Mouse (Mus musculus) adrenal gland, postnatal 14 days (tissue): ENCODE data around the gene Sac3d1. TPM values are rescaled to one million over a fixed set of nuclear protein-coding genes. Genes with fewer than 3 reads are reported as not detected.

Experiments used
- DNase-seq: peaks from one replicate; pipeline ENCODE4 v3.0.0; 2021; ENCODE audit warnings: mixed read lengths
- total RNA-seq: library from RNA; stranded (reverse); gene quantifications from 2 replicates; pipeline ENCODE4 v1.2.3, GENCODE M21; 2021

The Sac3d1 gene
- total RNA-seq, 1 experiment from 2014 or later = 12.9 TPM

DNA sequence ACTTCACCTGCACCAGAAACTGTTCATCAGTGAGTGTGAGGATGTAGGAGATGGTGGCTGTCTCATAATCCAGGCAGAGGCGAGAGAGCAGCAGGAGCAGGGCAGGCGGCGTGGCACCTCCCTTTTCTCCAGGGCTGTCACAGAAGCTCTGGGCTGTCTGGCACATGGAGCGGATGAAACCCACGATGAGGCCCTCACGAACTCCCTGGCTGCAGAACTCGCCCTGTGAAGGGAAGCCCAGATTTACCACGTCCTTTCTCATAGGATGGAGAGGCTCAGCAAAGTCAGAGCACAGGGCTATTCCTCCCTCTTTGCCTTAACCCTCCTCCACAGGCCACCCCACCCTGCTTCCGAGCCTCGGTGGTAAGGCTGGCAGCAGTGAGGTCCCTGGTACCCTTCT is 48.6 kb downstream of the Sac3d1 start:
- no peak for DNase-seq

GRCm38 (mm10) chr19:6068951-6069350 is 49.5 kb downstream of the Sac3d1 start:
- no peak for DNase-seq

GRCm38 (mm10) chr19:6067724-6068415 is 50.6 kb downstream of the Sac3d1 start, which contains the start of gene Tm7sf2:
Tm7sf2 (minus strand) TSS chr19:6068373.
- peak; percentile 97 for DNase-seq

- DNase-seq = peak; percentile 92
These were observed 51.3 kb downstream of the Sac3d1 start for GRCm38 (mm10) chr19:6067011-6067723.

- DNase-seq = no peak
These were observed 51.9 kb downstream of the Sac3d1 start for GRCm38 (mm10) chr19:6066571-6066970.

Other genes with a start within 250 kb of the Sac3d1 start
- 26.0 and 34.5 TPM in 2 replicates for gene Frmd8, start 243.4 kb downstream of the Sac3d1 start, total RNA-seq
- gene Slc25a45, start 240.8 kb downstream of the Sac3d1 start, total RNA-seq = 14.7 and 16.5 TPM in 2 replicates
- gene Tigd3, start 224.5 kb downstream of the Sac3d1 start, total RNA-seq = 1.4 and 1.7 TPM in 2 replicates
- gene Dpf2, start 205.6 kb downstream of the Sac3d1 start, total RNA-seq = 118 and 119 TPM in 2 replicates
- gene Cdc42ep2, start 193.8 kb downstream of the Sac3d1 start, total RNA-seq = 9.6 and 9.7 TPM in 2 replicates
- 24.6 and 28.4 TPM in 2 replicates for gene Pola2, start 154.4 kb downstream of the Sac3d1 start, total RNA-seq
- not detected in 2 replicates for gene Slc22a20, start 132.5 kb downstream of the Sac3d1 start, total RNA-seq
- 28.5 and 41.5 TPM in 2 replicates for gene Capn1, start 102.8 kb downstream of the Sac3d1 start, total RNA-seq
- 53.2 and 54.8 TPM in 2 replicates for gene Syvn1, start 72.1 kb downstream of the Sac3d1 start, total RNA-seq
- gene Mrpl49, start 60.9 kb downstream of the Sac3d1 start, total RNA-seq = 59.7 and 68.2 TPM in 2 replicates
- gene Fau, start 60.8 kb downstream of the Sac3d1 start, total RNA-seq = 956 and 1,133 TPM in 2 replicates
- gene Znhit2, start 57.5 kb downstream of the Sac3d1 start, total RNA-seq = 24.9 and 25.3 TPM in 2 replicates
- 9.5 and 19.3 TPM in 2 replicates for gene Tm7sf2, start 50.3 kb downstream of the Sac3d1 start, total RNA-seq
- gene Vps51, start 41.4 kb downstream of the Sac3d1 start, total RNA-seq = 44.9 and 47.9 TPM in 2 replicates
- not detected in 2 replicates for gene Tmem262, start 38.6 kb downstream of the Sac3d1 start, total RNA-seq
- not detected in 2 replicates for gene Gm28374, start 36.4 kb downstream of the Sac3d1 start, total RNA-seq
- gene Zfpl1, start 33.7 kb downstream of the Sac3d1 start, total RNA-seq = 31.0 and 33.5 TPM in 2 replicates
- 5.5 and 5.7 TPM in 2 replicates for gene Cdca5, start 33.7 kb downstream of the Sac3d1 start, total RNA-seq
- 0.56 and 0.60 TPM in 2 replicates for gene AC131692.1, start 24.2 kb downstream of the Sac3d1 start, total RNA-seq
- gene Naaladl1, start 12.9 kb downstream of the Sac3d1 start, total RNA-seq = 0.33 TPM in 1 of 2 replicates, not detected in the other
- gene Snx15, start 9.7 kb upstream of the Sac3d1 start, total RNA-seq = 21.7 and 23.6 TPM in 2 replicates
- gene Batf2, start 22.3 kb upstream of the Sac3d1 start, total RNA-seq = 0.52 and 1.5 TPM in 2 replicates
- gene Arl2, start 22.9 kb upstream of the Sac3d1 start, total RNA-seq = 61.2 and 61.5 TPM in 2 replicates
- 1.0 and 1.2 TPM in 2 replicates for gene Majin, start 65.7 kb upstream of the Sac3d1 start, total RNA-seq
- gene Gpha2, start 107.7 kb upstream of the Sac3d1 start, total RNA-seq = 19.6 and 20.2 TPM in 2 replicates
- gene Ppp2r5b, start 117.2 kb upstream of the Sac3d1 start, total RNA-seq = 64.8 and 67.0 TPM in 2 replicates
- 27.5 and 30.6 TPM in 2 replicates for gene Atg2a, start 123.0 kb upstream of the Sac3d1 start, total RNA-seq
- 116 and 118 TPM in 2 replicates for gene Ehd1, start 158.1 kb upstream of the Sac3d1 start, total RNA-seq
- gene Cdc42bpg, start 187.8 kb upstream of the Sac3d1 start, total RNA-seq = 9.9 and 11.5 TPM in 2 replicates
- 35.4 and 42.6 TPM in 2 replicates for gene Men1, start 216.3 kb upstream of the Sac3d1 start, total RNA-seq
- gene Map4k2, start 222.5 kb upstream of the Sac3d1 start, total RNA-seq = 39.6 and 70.3 TPM in 2 replicates
- 210 and 223 TPM in 2 replicates for gene Sf1, start 245.0 kb upstream of the Sac3d1 start, total RNA-seq